Mouse (Mus musculus): Measurements from ENCODE around the gene Alg14.

The Alg14 gene

DNA sequence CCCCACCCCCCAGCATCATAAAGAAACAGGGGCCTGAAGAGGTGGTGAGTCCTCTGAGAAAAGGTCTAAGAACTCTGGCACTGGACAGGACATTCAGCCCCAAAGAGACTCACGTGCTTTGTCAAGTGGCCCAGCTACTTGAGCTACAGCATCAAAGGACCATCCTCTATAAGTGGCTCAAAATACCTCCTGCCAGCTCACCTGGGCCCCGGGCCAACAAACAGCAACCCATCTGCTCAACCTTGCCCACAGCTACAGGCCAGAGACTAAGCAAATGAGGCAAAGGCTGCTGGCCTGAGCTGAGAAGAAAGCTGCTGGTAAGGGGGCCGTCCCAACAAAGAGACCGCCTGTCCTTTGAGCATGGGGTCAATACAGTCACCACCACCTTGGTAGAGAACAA lies 14.0 kb upstream of the Alg14 start:
- no peak for DNase-seq (ENCODE audit: low read depth, low spot score)

GRCm38 (mm10) chr3:121279679-121280078 lies 11.9 kb upstream of the Alg14 start:
- DNase-seq (ENCODE audit: low read depth, low spot score), result no peak

DNA sequence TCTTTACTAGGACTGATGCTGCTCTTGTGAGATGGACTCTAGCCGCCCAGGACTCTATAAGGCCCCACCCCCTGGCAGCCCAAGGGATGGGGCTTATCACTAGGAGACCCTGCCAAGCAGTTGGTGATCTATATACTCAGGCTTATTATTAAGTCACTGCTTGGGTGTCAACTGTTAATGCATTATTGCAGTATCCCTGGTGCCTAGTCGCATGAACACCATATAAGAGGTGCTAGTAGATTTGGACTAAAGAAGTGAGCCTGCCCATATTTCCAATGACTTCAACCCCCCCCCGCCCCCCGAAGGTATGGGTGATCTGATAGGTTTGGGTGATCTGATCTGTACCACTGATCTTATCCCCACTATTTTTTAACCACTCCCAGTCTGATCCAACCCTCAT lies 8.6 kb upstream of the Alg14 start, which contains the start of gene Tmem56:
Tmem56 (minus strand) TSS at position 101 of the 400 bp plus-strand sequence.
- no peak for DNase-seq (ENCODE audit: low read depth, low spot score)

DNA sequence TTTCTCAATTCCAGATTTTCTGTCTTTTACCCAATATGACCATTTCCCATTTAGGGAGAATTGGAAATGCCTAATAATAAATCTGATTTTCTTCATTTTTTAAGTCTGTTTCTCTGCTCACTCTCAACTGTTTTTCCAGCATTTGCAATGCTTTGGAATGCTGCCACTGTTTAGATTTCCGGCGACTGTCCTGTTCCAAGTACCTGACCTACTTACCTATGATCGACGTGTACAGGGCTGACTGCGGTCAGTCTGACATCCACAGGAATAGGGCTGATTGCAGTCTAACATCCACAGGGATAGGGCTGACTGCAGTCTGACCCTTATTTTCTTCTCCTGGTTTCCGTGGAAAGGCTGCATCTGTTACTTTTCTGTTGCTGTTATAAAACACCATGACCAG lies 6.4 kb upstream of the Alg14 start:
- DNase-seq (ENCODE audit: low read depth, low spot score), result no peak

DNA sequence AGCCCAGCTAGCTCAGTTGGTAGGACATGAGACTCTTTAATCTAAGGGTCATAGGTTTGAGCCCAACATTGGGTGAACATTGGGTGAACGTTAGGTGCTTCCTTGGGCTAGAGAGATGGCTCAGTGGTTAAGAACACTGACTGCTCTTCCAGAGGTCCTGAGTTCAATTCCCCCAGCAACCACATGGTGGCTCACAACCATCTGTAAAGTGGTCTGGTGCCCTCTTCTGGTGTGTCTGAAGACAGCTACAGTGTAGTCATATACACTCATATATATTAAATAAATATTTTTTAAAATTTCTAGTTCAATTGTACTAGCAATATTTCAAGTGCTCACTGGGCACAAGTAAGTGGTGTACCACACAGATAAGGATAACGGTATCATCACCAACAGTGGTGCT lies 4.4 kb upstream of the Alg14 start:
- no peak for DNase-seq (ENCODE audit: low read depth, low spot score)

- DNase-seq (ENCODE audit: low read depth, low spot score), result no peak
Measured at GRCm38 (mm10) chr3:121290681-121291080, 892 bp upstream of the Alg14 start.

DNA sequence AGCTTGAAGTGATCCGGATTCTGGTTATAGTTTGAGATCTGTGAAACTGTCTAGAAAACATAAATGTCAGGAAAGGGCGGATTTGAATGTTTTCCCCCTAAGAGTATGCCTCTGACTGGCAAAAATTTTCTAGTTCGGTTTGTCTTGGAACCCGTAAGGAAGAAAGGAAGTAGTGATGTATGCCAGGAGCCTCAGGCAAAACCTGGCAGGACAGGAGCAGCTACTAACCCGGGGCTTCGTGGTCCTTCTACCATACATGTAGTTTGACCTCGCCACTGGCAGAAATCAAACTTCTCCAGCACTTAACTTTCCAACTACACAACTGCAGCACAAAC lies 381 bp upstream of the Alg14 start:
- no peak for DNase-seq (ENCODE audit: low read depth, low spot score)

GRCm38 (mm10) chr3:121294200-121294599 lies 2.6 kb downstream of the Alg14 start:
- DNase-seq (ENCODE audit: low read depth, low spot score), result no peak

DNA sequence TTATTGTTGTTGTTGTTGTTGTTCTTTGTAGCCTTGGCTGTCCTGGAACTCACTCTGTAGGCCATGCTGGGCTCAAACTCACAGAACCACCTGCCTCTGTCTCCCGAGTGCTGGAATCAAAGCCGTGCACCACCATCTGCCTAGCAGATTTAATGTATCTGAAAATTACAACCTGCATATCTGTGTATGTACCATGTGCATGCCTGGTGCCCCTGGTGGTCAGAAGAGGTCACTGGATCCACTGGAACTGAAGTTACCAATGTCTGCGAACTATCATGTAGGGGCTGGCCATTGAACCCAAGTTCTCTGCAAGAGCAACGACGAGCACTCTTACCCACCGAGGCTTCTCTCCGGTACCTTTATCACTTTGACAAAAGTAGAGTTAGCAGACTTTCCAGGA lies 15.1 kb downstream of the Alg14 start:
- peak; percentile 30 for DNase-seq (ENCODE audit: low read depth, low spot score)

- peak; percentile 85 for DNase-seq (ENCODE audit: low read depth, low spot score)
Measured at GRCm38 (mm10) chr3:121307532-121308234, 16.1 kb downstream of the Alg14 start.

- DNase-seq (ENCODE audit: low read depth, low spot score), result no peak
Measured at GRCm38 (mm10) chr3:121308935-121309334, 17.4 kb downstream of the Alg14 start.

DNA sequence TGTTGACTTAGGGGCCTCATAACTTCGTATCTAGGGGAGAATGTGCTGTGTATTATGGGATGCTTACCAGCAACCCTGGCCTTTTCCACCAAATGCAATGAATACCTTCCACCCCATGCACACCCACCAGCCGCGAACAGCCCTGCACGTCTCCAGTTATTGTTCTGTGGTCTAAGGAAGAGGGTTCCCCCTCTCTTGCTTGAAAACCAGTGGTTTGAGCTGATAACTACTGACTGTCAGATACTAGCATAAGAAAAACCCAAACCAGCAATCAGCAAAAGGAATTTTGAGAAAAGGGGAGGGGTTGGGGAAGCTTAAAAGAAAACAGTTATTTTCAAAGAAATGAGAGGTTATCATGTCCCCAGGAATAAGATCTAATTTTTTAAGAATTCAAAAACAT lies 17.9 kb downstream of the Alg14 start:
- DNase-seq (ENCODE audit: low read depth, low spot score), result no peak

- DNase-seq (ENCODE audit: low read depth, low spot score), result no peak
Measured at GRCm38 (mm10) chr3:121309896-121310714, 18.5 kb downstream of the Alg14 start.

DNA sequence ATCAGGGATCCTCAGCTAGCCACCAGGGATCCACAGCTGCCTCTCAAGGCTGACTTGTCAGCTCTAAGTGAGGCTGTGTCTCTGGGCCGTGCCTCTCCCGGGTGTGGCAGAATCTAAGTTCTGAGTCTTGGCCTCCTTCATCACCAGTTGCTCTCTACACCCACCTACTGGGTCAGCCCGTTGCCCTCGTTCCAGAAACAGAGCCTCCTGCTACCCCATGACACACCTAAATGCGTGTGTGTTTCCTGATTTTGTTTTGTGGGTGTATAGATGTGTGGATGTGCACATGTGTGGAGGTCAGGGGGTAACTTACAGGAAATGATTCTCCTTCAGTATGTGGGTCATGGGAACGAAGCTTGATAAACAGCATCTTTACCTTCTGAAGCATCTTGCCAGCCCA lies 20.9 kb downstream of the Alg14 start:
- DNase-seq (ENCODE audit: low read depth, low spot score), result no peak

DNA sequence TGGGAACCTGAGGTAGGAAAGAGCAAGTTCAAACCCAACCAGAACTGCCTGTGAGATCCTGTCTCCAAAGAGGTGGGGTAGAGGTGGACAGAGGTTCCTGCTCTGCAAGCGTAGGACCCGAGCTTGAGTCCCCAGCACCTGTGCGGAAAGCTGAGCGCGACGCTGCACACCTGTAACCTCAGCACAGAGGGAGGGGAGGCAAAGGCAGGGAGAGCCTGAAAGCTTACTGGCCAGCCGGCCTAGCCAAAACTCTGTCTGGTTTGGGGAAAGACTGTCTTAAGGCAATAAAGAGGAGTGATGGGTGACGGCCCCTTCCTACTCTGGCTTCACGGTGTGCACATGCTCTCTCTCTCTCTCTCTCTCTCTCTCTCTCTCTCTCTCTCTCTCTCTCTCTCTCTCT lies 21.4 kb downstream of the Alg14 start:
- DNase-seq (ENCODE audit: low read depth, low spot score), result no peak

GRCm38 (mm10) chr3:121314149-121314548 lies 22.6 kb downstream of the Alg14 start:
- no peak for DNase-seq (ENCODE audit: low read depth, low spot score)

GRCm38 (mm10) chr3:121315498-121315897 lies 23.9 kb downstream of the Alg14 start:
- no peak for DNase-seq (ENCODE audit: low read depth, low spot score)

DNA sequence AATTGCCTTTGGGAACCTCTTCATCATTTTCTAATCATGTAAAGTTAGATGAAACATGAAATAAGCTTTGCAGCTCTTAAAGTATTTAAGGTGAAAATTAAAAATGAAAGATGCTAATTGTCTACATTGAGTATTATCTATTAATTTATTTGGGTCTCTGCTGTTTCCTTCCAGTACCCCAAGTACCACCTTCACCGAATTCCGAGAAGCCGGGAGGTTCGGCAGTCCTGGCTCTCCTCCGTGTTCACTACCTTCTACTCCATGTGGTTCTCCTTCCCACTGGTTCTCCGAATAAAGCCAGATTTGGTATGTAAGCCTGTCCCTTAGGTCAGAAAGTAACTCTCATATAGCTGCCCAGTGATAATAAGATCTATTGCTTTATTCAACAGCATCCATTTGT lies 28.3 kb downstream of the Alg14 start:
- no peak for DNase-seq (ENCODE audit: low read depth, low spot score)

DNA sequence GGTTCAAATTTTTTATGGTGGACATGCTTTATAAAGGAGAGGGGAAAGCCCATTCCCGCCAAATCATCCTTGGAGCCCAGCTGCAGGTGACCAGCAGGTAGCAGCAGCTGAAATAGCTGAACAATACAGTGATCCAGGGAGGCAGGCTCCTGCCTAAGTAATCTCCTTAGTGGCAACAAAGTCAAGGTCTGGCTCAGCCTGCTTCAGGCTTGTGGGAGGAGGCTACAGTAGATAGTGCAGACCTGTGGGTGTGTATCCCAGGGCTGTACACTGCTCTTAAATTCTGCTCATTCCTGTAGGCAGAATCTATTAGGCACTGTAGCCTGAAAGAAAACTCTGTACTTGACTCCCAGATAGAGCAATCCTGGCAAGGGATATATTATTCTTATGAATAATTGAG lies 29.3 kb downstream of the Alg14 start:
- peak; percentile 36 for DNase-seq (ENCODE audit: low read depth, low spot score)

- DNase-seq (ENCODE audit: low read depth, low spot score), result peak; percentile 38
Measured at GRCm38 (mm10) chr3:121323371-121323770, 31.8 kb downstream of the Alg14 start.

- no peak for DNase-seq (ENCODE audit: low read depth, low spot score)
Measured at GRCm38 (mm10) chr3:121327406-121327805, 35.8 kb downstream of the Alg14 start.

- DNase-seq (ENCODE audit: low read depth, low spot score), result no peak
Measured at GRCm38 (mm10) chr3:121329647-121330046, 38.1 kb downstream of the Alg14 start.

DNA sequence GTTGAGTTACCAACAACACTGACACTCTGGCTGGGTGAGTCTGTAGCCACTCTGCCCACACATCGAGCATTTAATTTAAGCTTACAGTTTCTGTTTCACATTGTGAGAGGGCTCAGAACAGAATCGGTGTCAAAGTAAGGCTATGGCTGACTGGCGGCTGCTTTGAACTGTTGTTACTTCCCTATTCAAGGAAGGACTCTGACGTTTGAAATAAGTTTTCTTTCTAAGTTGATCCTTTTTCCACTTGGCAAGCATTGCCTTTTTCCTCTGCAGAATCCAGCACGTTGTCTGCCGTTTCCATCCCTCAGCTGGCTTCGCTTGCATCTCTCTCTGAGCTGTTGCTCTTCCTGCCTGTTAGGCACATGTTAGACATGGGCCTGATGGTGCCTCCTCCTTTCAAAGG lies 38.7 kb downstream of the Alg14 start:
- no peak for DNase-seq (ENCODE audit: low read depth, low spot score)

All from ES-CJ7 (cell line).